Mouse (Mus musculus) gonadal fat pad, adult 2 months (tissue): ENCODE measurements around the gene Gm2897. TPM values are rescaled to one million over a fixed set of nuclear protein-coding genes. Genes with fewer than 3 reads are reported as not detected.
"Not testable (repeated sequence)": the region's sequence is repeated elsewhere in the genome, so short reads cannot be mapped to it uniquely, and the experiment has no call there.

ENCODE experiments used
- DNase-seq: peaks from one replicate; pipeline ENCODE4 v3.0.0-alpha.2; 2012; ENCODE audit warnings: low read depth
- polyA plus RNA-seq: library from polyadenylated mRNA; depleted of rRNA; stranded (reverse); fragments of >200 nt; gene quantifications from 2 replicates; pipeline ENCODE4 v1.2.3, GENCODE M21; 2012; rRNA removed

Gene Gm2897
- 0.28 and 0.52 TPM in 2 replicates for polyA plus RNA-seq

DNA sequence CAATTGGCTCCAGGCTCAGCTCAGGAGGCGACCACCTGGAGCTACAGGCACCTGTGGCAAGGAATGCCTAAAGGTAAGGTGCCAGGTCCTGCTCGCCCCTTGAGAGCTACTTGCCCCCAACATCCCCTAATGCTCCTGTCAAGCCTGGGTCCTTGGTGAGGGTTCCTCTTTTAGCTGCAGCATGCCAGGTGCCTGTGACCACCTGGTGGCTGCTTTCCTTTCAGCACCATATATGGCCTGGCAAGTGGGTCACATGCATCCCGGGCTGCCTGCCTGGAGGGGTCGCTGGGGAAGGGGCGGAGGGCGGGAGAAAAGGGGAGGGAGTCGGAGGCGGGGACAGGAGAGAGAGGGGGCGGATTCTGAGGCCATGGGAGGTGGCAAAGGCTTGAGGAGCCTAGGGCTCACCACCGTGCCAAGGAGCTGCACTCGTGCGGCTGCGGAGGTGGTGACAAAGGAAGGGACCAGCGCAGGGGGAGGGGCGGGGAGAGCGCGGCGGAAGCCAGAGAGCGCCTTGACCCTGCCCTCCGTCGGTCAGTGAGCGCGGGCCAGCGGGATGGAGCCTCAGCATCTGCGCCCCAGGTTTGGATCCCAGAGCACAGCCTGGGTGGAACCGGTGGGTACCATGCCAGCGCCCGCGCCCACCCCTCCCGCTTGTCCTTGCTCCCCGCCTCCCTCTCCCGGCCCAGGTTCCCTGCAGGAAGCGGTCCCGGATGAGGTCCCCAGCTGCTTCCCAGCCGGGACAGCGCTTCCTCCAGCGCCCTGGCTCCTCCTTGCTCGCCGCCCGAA is at the start of gene Gm2897:
Gene Gm2897 (plus strand): TSS at position 559 of the 786 bp plus-strand sequence.
- not testable (repeated sequence) for DNase-seq

DNA sequence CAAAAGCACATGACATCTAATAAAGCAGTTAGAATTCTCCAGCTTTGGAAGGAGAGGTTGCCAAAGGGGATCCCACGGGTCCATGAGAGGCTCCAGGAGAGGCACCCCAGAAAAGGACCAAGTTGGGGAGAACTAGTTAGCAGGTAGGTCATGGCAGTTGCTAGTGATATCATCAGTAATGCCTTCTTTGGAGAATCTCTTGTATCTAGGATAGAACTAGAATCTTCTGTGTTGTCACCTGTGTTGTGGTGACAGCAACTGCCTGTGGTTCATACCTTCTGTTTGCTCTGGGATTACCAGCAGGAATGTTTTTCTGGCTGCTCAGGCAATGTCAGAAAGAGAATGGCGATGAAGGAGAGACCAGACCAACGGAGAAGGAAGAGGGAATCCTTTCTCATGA is 19.4 kb upstream of the Gm2897 start, which contains the start of gene Gm2888:
Gene Gm2888 (plus strand): TSS at position 301 of the 400 bp plus-strand sequence.
- not testable (repeated sequence) for DNase-seq

DNA sequence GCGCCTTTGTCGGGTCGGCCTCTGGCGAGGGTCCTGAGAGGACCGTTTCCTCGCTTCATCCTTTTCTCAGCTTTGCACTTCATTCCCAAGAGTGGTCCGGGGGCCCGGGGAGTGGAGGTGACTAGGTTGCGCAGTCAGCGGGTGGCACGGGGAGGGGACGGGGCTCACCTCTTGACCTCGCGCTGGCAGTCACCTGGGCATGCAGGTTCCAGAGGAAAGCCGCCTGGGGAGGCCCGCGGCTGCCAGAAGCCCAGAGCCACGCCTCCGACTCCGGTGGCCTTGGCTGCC is 372 bp downstream of the Gm2897 start:
- DNase-seq: not testable (repeated sequence)

DNA sequence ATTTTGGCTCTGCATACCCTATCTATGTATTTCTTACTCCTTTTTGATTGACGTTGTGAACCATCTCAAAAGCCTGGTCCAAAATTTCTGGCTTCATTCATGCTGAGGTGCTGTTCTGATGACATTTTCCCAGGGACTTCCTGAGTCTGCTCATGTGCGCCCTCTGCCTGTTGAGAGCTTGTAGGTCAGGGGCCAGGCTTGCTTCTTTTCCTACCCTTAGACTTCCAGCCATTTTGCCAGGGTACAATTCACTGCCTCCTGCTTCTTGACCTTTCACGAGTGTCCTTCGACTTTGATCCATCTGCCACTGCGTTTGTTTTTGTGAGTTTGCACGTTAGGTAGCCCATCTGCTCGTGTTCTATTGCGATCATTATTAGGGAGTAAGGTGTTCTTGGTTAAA is 1.0 kb downstream of the Gm2897 start:
- not testable (repeated sequence) for DNase-seq

DNA sequence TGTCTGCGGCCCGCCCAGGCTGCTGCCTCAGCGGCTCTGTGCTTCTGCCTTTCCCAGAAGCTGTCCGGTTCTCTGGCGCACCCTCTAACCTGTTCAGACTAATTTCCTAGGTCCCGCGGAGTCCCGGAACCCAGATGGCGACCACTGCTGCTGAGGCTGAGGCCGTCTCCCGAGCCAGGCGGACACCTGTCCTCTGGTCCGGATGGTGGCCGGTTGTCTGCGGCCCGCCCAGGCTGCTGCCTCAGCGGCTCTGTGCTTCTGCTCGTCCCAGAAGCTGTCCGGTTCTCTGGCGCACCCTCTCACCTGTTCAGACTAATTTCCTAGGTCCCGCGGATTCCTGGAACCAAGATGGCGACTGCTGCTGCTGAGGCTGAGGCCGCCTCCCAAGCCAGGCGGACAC is 67.0 kb downstream of the Gm2897 start:
- DNase-seq: not testable (repeated sequence)

Other genes starting within 250 kb of the Gm2897 start
- gene Gm2888, start 19.3 kb upstream of the Gm2897 start, polyA plus RNA-seq: not detected in 2 replicates
- 0.57 TPM in 2 replicates for gene Gm10340, start 84.7 kb downstream of the Gm2897 start, polyA plus RNA-seq
- gene Gm5795, start 139.0 kb downstream of the Gm2897 start, polyA plus RNA-seq: 0.07 and 0.14 TPM in 2 replicates
- gene D830030K20Rik, start 159.2 kb downstream of the Gm2897 start, polyA plus RNA-seq: 0.32 and 0.65 TPM in 2 replicates